Mouse (Mus musculus): Measurements from ENCODE around the gene Tiparp.

DNA sequence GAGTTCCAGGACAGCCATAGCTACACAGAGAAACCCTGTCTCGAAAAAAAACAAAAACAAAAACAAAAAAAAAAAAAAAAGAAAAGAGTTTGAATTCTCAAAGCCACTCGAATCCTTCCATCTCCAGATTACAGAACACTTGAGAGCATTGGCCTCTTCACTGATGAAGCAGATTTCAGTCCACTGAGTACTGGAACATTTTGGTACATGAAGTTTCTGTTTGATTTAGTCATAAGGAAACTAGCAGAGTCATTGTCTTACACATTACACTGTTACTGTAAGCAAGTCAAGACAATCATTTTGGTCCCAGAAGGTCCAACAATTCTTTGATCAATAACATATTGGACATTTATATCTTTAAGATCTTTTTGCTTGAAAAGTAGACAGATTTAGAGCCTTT lies 4.8 kb downstream of the Tiparp start:
- TF ChIP-seq CTCF (IDR thresholded peaks at IDR 0.05; ENCODE audit: borderline replicate concordance, insufficient read depth, low read depth, low read length) (no peak), POLR2A (IDR thresholded peaks at IDR 0.05; ENCODE audit: borderline replicate concordance, insufficient read depth, low read length) (no peak)
